Mouse (Mus musculus): ENCODE data around the gene 2310002L09Rik. TPM values are rescaled to one million over a fixed set of nuclear protein-coding genes. Genes with fewer than 3 reads are reported as not detected.
A peak's percentile ranks its signal among the peaks of the same experiment; 100 is the strongest.
"Not testable (repeated sequence)": the region's sequence is repeated elsewhere in the genome, so short reads cannot be mapped to it uniquely, and the experiment has no call there.

The 2310002L09Rik gene
- total RNA-seq (2014; rRNA removed): not detected in 2 replicates
- not detected in 2 replicates for polyA plus RNA-seq (2015; fragmentation: Nextera tagmentation; extraction: Ambion mirVana)

- DNase-seq (ENCODE audit: low spot score) (no peak), ATAC-seq (no peak)
- 81% methylated on average over 8 of the region's 8 CpGs for WGBS
- H3K4me1 ChIP-seq (ENCODE audit: insufficient read depth, low read length): no peaks in the 10 kb centered on the region
- H3K27ac ChIP-seq: no peak within 1 kb of the TSS
- no peaks in the 10 kb centered on the region for H3K27me3 ChIP-seq (ENCODE audit: insufficient read depth, low read length)
- no peak within 1 kb of the TSS for H3K4me3 ChIP-seq (ENCODE audit: low read length)
- H3K9me3 ChIP-seq (ENCODE audit: low read length): no peaks in the 10 kb centered on the region
- no peak for TF ChIP-seq CTCF (IDR thresholded peaks at IDR 0.05; ENCODE audit: low read depth)
- H3K36me3 ChIP-seq (ENCODE audit: insufficient read depth, low read length): no peaks in the 10 kb centered on the region
- H3K4me2 ChIP-seq (ENCODE audit: low read depth, low read length): no peak within 1 kb of the TSS
- no peak within 1 kb of the TSS for H3K9ac ChIP-seq (replicated peaks; ENCODE audit: low read length)
Observed at GRCm38 (mm10) chr4:73950375-73950896, at the start of gene 2310002L09Rik. Gene 2310002L09Rik (minus strand): TSS chr4:73950846.

GRCm38 (mm10) chr4:73980454-73980853 is 29.8 kb upstream of the 2310002L09Rik start:
- Histone ChIP-seq H3K4me2 (ENCODE audit: low read depth, low read length) (no peak overlapping the region), H3K9ac (replicated peaks; ENCODE audit: low read length) (no peak overlapping the region), H3K27me3 (ENCODE audit: insufficient read depth, low read length) (no peaks in the 10 kb centered on the region), H3K9me3 (ENCODE audit: low read length) (no peaks in the 10 kb centered on the region), H3K36me3 (ENCODE audit: insufficient read depth, low read length) (no peaks in the 10 kb centered on the region), H3K27ac (no peak overlapping the region), H3K4me3 (ENCODE audit: low read length) (no peak overlapping the region), H3K4me1 (ENCODE audit: insufficient read depth, low read length) (no peaks in the 10 kb centered on the region)
- ATAC-seq (no peak), DNase-seq (ENCODE audit: low spot score) (peak; percentile 3)
- no peak for TF ChIP-seq CTCF (IDR thresholded peaks at IDR 0.05; ENCODE audit: low read depth)
- WGBS: 74% methylated on average over 3 of the region's 3 CpGs

- H3K9ac ChIP-seq (replicated peaks; ENCODE audit: low read length); H3K9me3 ChIP-seq (ENCODE audit: low read length); H3K4me2 ChIP-seq (ENCODE audit: low read depth, low read length); DNase-seq (ENCODE audit: low spot score); H3K4me1 ChIP-seq (ENCODE audit: insufficient read depth, low read length); H3K27ac ChIP-seq; ATAC-seq; H3K36me3 ChIP-seq (ENCODE audit: insufficient read depth, low read length); H3K4me3 ChIP-seq (ENCODE audit: low read length); H3K27me3 ChIP-seq (ENCODE audit: insufficient read depth, low read length): not testable (repeated sequence)
- 88% methylated on average over 6 of the region's 6 CpGs for WGBS
Observed at GRCm38 (mm10) chr4:73920660-73921059, 30.0 kb downstream of the 2310002L09Rik start, which contains the start of gene Gm11756. Gene Gm11756 (minus strand): TSS chr4:73920760.

GRCm38 (mm10) chr4:73905853-73906252 is 44.8 kb downstream of the 2310002L09Rik start, which contains the start of gene Gm13871:
Gene Gm13871 (minus strand): TSS chr4:73905953.
- ATAC-seq; H3K36me3 ChIP-seq (ENCODE audit: insufficient read depth, low read length); H3K4me3 ChIP-seq (ENCODE audit: low read length); H3K9me3 ChIP-seq (ENCODE audit: low read length); H3K27me3 ChIP-seq (ENCODE audit: insufficient read depth, low read length); H3K4me2 ChIP-seq (ENCODE audit: low read depth, low read length); H3K4me1 ChIP-seq (ENCODE audit: insufficient read depth, low read length); H3K27ac ChIP-seq; H3K9ac ChIP-seq (replicated peaks; ENCODE audit: low read length); DNase-seq (ENCODE audit: low spot score): not testable (repeated sequence)
- WGBS: no CpG with 5 or more reads among the region's 4 CpGs

- not testable (repeated sequence) for H3K9ac ChIP-seq (replicated peaks; ENCODE audit: low read length); H3K4me1 ChIP-seq (ENCODE audit: insufficient read depth, low read length); DNase-seq (ENCODE audit: low spot score); H3K4me2 ChIP-seq (ENCODE audit: low read depth, low read length); ATAC-seq; H3K36me3 ChIP-seq (ENCODE audit: insufficient read depth, low read length); H3K4me3 ChIP-seq (ENCODE audit: low read length); H3K9me3 ChIP-seq (ENCODE audit: low read length); H3K27me3 ChIP-seq (ENCODE audit: insufficient read depth, low read length); H3K27ac ChIP-seq
- WGBS: no CpG with 5 or more reads among the region's 4 CpGs
Observed at GRCm38 (mm10) chr4:73891012-73891411, 59.6 kb downstream of the 2310002L09Rik start, which contains the start of gene Gm11757. Gene Gm11757 (minus strand): TSS chr4:73891112.

Other genes with a start within 250 kb of the 2310002L09Rik start
- gene Rasef, start 159.9 kb downstream of the 2310002L09Rik start, total RNA-seq (2014; rRNA removed): 0.47 and 1.3 TPM in 2 replicates
- 0.19 and 0.40 TPM in 2 replicates for gene Rasef, start 159.9 kb downstream of the 2310002L09Rik start, polyA plus RNA-seq (2015; fragmentation: Nextera tagmentation; extraction: Ambion mirVana)
- not detected in 2 replicates for gene Gm11758, start 74.6 kb downstream of the 2310002L09Rik start, total RNA-seq (2014; rRNA removed)
- not detected in 2 replicates for gene Gm11758, start 74.6 kb downstream of the 2310002L09Rik start, polyA plus RNA-seq (2015; fragmentation: Nextera tagmentation; extraction: Ambion mirVana)
- gene Gm11757, start 59.7 kb downstream of the 2310002L09Rik start, total RNA-seq (2014; rRNA removed): not detected in 2 replicates
- gene Gm11757, start 59.7 kb downstream of the 2310002L09Rik start, polyA plus RNA-seq (2015; fragmentation: Nextera tagmentation; extraction: Ambion mirVana): not detected in 2 replicates
- gene Gm13871, start 44.9 kb downstream of the 2310002L09Rik start, total RNA-seq (2014; rRNA removed): not detected in 2 replicates
- not detected in 2 replicates for gene Gm13871, start 44.9 kb downstream of the 2310002L09Rik start, polyA plus RNA-seq (2015; fragmentation: Nextera tagmentation; extraction: Ambion mirVana)
- gene Gm11756, start 30.1 kb downstream of the 2310002L09Rik start, total RNA-seq (2014; rRNA removed): not detected in 2 replicates
- gene Gm11756, start 30.1 kb downstream of the 2310002L09Rik start, polyA plus RNA-seq (2015; fragmentation: Nextera tagmentation; extraction: Ambion mirVana): not detected in 2 replicates
- gene Frmd3, start 62.6 kb upstream of the 2310002L09Rik start, total RNA-seq (2014; rRNA removed): 14.4 and 17.9 TPM in 2 replicates
- 19.7 and 20.0 TPM in 2 replicates for gene Frmd3, start 62.6 kb upstream of the 2310002L09Rik start, polyA plus RNA-seq (2015; fragmentation: Nextera tagmentation; extraction: Ambion mirVana)